In genomic region chr12:3437815-3438214, GRCm38 (mm10) we compare ENCODE assay signal across 11 mouse cellular contexts. TPM values are rescaled to one million over a fixed set of nuclear protein-coding genes. Genes with fewer than 3 reads are reported as not detected.
A peak's percentile ranks its signal among the peaks of the same experiment; 100 is the strongest.
DNase-seq lines count a peak whose midpoint lies in the region; ATAC-seq and TF ChIP-seq lines count a peak whose summit lies in the region.
"Had no signal": no experiment of that assay in that cellular context is flagged by ENCODE, and none has a peak within 500 bp of the region (broad histone marks: within the 10 kb centered on the region; RNA-seq: fewer than 3 reads in every experiment).

No protein-coding gene starts in this region.

- TF ChIP-seq CTCF in gastrocnemius, adult 2 months (IDR thresholded peaks at IDR 0.05) = peak; percentile 59
- peak; percentile 47 for TF ChIP-seq CTCF in lung, postnatal 0 days (IDR thresholded peaks at IDR 0.05)

- no peaks in the 10 kb centered on the region for H3K27me3 ChIP-seq in lung, postnatal 0 days (replicated peaks; ENCODE audit: insufficient read depth, low read length)

- WGBS in lung, postnatal 0 days = 98% methylated on average over 1 of the region's 1 CpGs

- intact Hi-C loops in gastrocnemius, adult 2 months (cut with DNase I) = no loop called here

- ATAC-seq in lung, postnatal 0 days = no peak

- no peak overlapping the region for H3K4me3 ChIP-seq in gastrocnemius, adult 2 months
- H3K4me3 ChIP-seq in lung, postnatal 0 days (ENCODE audit: low read depth, low read length) = no peak overlapping the region

- no peaks in the 10 kb centered on the region for H3K4me1 ChIP-seq in lung, postnatal 0 days (ENCODE audit: insufficient read depth, low read depth, low read length)

- H3K9ac ChIP-seq in lung, postnatal 0 days (replicated peaks; ENCODE audit: low read depth) = no peak overlapping the region

- no peaks in the 10 kb centered on the region for H3K9me3 ChIP-seq in lung, postnatal 0 days (ENCODE audit: low read length)

- H3K4me2 ChIP-seq in lung, postnatal 0 days (replicated peaks; ENCODE audit: low read depth, low read length) = no peak overlapping the region

- H3K27ac ChIP-seq in gastrocnemius, adult 2 months = no peak overlapping the region
- H3K27ac ChIP-seq in lung, postnatal 0 days (ENCODE audit: low read length) = no peak overlapping the region

- no peaks in the 10 kb centered on the region for H3K36me3 ChIP-seq in lung, postnatal 0 days (ENCODE audit: insufficient read depth, low read length)

- no peak for TF ChIP-seq EP300 in lung, postnatal 0 days (IDR thresholded peaks at IDR 0.05)

- no peak for DNase-seq in gastrocnemius, adult 2 months
- no peak for DNase-seq in gastrocnemius, postnatal 25 days
- DNase-seq in lung, postnatal 0 days (ENCODE audit: low spot score) = peak; percentile 27
- DNase-seq in lung, postnatal 25 days (ENCODE audit: low spot score) = no peak
- peak; percentile 19 for DNase-seq in brain, adult 2 months (ENCODE audit: low read depth, low spot score)
- DNase-seq in retina, postnatal 1 day = peak; percentile 8
- no peak for DNase-seq in spleen, adult 18-20 months
- no peak for DNase-seq in cerebellum, adult 9-11 months
- DNase-seq: heart, adult 18-20 months; kidney, postnatal 4 days; right cerebral cortex, adult 18-20 months had no signal

RNA-seq across cellular contexts. Expression of gene Asxl2, which starts 11.2 kb away (rescaled TPM):
- total RNA-seq in gastrocnemius, adult 2 months (2021) = 10 to 100 TPM; 15.6 to 15.7 TPM
- 10 to 100 TPM; 12.5 to 12.9 TPM for total RNA-seq in gastrocnemius, postnatal 25 days (2021)
- polyA plus RNA-seq in lung, postnatal 0 days (2015; fragmentation: Nextera tagmentation; extraction: Ambion mirVana) = 8.5 and 9.4 TPM in 2 replicates

Comparison
In these comparisons a context has a peak if more than half of its experiments do, and no peak if none do; other contexts are left out.
1. DNase-seq: peak in lung, postnatal 0 days (single experiment), brain, adult 2 months (single experiment) and retina, postnatal 1 day (single experiment); none in gastrocnemius, adult 2 months (single experiment), gastrocnemius, postnatal 25 days (single experiment), lung, postnatal 25 days (single experiment), spleen, adult 18-20 months (0 of 2) and cerebellum, adult 9-11 months (single experiment).